Mouse (Mus musculus): ENCODE measurements around the gene Nxph1. TPM values are rescaled to one million over a fixed set of nuclear protein-coding genes. Genes with fewer than 3 reads are reported as not detected.

Gene Nxph1
- polyA plus RNA-seq, 1 experiment from 2014 or later: 82.6 TPM

DNA sequence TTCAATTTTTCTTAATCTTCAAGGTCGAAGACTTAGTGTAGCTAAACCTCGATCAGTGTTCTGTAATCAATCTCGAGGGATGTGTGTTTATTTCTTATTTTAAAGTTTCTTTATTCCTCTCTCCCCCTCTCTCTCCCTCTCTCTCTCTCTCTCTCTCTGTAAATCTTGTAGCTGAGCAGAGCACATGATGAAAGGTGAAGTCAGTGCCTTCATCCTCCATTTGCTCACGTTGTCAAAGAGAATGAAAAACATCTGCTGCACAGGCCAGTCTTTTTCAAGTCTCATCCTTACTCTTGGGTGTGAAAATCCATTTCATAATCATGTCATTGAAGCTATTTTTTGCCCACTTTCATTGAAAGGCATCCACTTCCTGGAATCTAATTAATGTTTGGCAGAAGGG lies 12.1 kb upstream of the Nxph1 start:
- H3K9me3 ChIP-seq (ENCODE audit: control insufficient read depth, low read length): no peaks in the 10 kb centered on the region
- H3K36me3 ChIP-seq (ENCODE audit: control insufficient read depth, insufficient read depth, low read length): no peaks in the 10 kb centered on the region
- no peak overlapping the region for H3K9ac ChIP-seq (replicated peaks; ENCODE audit: low read length)
- H3K4me3 ChIP-seq (replicated peaks; ENCODE audit: low read depth, low read length): no peak overlapping the region
- no peaks in the 10 kb centered on the region for H3K27me3 ChIP-seq (ENCODE audit: control insufficient read depth, insufficient read depth, low read length)
- 9% methylated on average over 4 of the region's 4 CpGs for WGBS
- ATAC-seq (ENCODE audit: low FRiP score, low TSS enrichment) (peak; percentile 48; the same call in 1 of the 2 replicates), DNase-seq (peak; percentile 48)
- H3K27ac ChIP-seq (replicated peaks; ENCODE audit: low read depth, low read length): 0 out of 2 replicates have a peak overlapping the region, but pooled peaks have one; percentile 37
- H3K4me1 ChIP-seq (ENCODE audit: control insufficient read depth, insufficient read depth, low read length): no peaks in the 10 kb centered on the region
- H3K4me2 ChIP-seq (ENCODE audit: low read length): peak overlapping the region; percentile 41

DNA sequence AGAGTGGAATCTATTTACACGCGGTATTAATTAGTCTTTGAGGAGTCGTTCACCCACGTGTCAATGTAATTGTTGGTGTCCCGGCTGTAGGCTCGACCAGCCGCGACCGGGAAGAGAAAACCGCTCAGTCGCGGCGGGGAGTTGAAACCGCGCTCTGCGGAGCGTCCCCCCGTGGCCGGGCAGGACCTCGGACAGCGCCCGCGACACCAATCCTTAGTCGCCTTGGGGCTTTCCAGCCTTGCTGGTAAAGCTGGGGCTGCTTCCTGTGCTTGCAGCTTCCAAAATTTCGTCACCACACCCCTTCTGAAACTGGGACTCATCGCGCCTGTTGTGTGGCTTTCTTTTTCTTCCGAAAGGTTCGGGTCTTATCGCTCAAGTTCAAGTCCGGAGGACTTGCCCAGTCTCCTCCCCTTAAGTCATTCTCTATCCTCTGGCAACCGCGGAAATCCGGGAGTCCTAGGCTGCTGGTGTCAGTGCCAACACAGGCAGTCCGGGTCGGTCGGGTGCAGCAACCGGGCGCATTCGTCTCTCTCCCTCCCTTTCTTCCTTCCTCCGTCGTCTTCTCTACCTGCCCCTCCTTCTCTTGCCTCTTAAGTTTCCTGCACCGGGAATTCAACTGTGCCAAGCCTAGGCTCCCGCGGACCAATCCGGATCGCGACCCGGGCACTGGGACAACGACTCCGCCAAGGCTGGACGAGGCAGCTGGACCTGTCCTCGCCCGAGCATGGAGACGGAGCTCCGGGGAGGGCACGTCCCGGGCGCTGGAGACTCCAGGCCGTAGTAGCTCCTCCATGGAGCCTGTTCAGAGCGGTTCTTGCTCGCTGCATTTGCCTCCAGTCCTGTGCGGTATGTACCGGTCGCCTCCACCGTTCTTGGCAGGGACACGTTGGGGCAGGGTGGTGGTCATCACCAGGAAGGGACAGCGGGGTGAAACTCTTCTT lies 510 bp downstream of the Nxph1 start:
- under 1% methylated on average over 68 of the region's 68 CpGs for WGBS
- Histone ChIP-seq H3K27ac (replicated peaks; ENCODE audit: low read depth, low read length) (peak overlapping the region; percentile 91), H3K4me2 (ENCODE audit: low read length) (peak overlapping the region; percentile 98), H3K4me1 (ENCODE audit: control insufficient read depth, insufficient read depth, low read length) (0 out of 2 replicates have a peak, but pooled peaks cover 8% of the 10 kb centered on the region), H3K36me3 (ENCODE audit: control insufficient read depth, insufficient read depth, low read length) (no peaks in the 10 kb centered on the region), H3K4me3 (replicated peaks; ENCODE audit: low read depth, low read length) (peak overlapping the region; percentile 48), H3K27me3 (ENCODE audit: control insufficient read depth, insufficient read depth, low read length) (peaks cover 33% of the 10 kb centered on the region), H3K9me3 (ENCODE audit: control insufficient read depth, low read length) (no peaks in the 10 kb centered on the region), H3K9ac (replicated peaks; ENCODE audit: low read length) (peak overlapping the region; percentile 75)
- ATAC-seq (ENCODE audit: low FRiP score, low TSS enrichment): peak; percentile 44
- peak; percentile 75 for DNase-seq

DNA sequence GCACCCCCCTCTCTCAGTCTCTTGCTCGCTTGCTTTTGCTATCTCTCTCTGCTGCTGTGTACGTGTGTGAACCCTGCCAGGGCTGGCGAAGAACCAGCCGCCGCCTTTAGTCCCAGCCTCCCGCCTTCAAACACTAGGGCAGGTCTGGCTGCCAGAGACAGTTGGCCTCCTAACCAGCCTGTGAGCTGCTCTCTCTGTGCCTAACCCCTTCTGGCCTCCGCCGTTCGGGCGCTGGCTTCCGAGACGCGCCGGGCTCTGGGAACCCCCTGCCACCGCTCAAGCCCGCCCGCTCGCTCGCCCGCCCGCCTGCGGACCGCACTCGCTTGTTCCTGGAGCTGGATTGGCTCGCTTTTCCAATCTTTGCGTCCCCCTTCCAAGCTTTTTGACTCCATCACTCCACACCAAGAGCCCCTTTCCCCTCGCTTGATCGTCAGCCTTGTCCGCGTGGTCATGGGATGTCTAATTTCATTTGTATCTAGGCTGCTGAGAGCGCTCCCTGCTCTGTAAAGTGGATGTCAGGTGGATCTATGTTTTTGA lies 1.5 kb downstream of the Nxph1 start:
- H3K36me3 ChIP-seq (ENCODE audit: control insufficient read depth, insufficient read depth, low read length): no peaks in the 10 kb centered on the region
- ATAC-seq (ENCODE audit: low FRiP score, low TSS enrichment) (peak; percentile 67), DNase-seq (peak; percentile 74)
- H3K9me3 ChIP-seq (ENCODE audit: control insufficient read depth, low read length): no peaks in the 10 kb centered on the region
- H3K27me3 ChIP-seq (ENCODE audit: control insufficient read depth, insufficient read depth, low read length): peaks cover 43% of the 10 kb centered on the region
- H3K4me3 ChIP-seq (replicated peaks; ENCODE audit: low read depth, low read length): peak overlapping the region; percentile 48
- 0 out of 2 replicates have a peak, but pooled peaks cover 8% of the 10 kb centered on the region for H3K4me1 ChIP-seq (ENCODE audit: control insufficient read depth, insufficient read depth, low read length)
- peak overlapping the region; percentile 75 for H3K9ac ChIP-seq (replicated peaks; ENCODE audit: low read length)
- WGBS: under 1% methylated on average over 31 of the region's 31 CpGs
- H3K27ac ChIP-seq (replicated peaks; ENCODE audit: low read depth, low read length): peak overlapping the region; percentile 91
- H3K4me2 ChIP-seq (ENCODE audit: low read length): peak overlapping the region; percentile 98

DNA sequence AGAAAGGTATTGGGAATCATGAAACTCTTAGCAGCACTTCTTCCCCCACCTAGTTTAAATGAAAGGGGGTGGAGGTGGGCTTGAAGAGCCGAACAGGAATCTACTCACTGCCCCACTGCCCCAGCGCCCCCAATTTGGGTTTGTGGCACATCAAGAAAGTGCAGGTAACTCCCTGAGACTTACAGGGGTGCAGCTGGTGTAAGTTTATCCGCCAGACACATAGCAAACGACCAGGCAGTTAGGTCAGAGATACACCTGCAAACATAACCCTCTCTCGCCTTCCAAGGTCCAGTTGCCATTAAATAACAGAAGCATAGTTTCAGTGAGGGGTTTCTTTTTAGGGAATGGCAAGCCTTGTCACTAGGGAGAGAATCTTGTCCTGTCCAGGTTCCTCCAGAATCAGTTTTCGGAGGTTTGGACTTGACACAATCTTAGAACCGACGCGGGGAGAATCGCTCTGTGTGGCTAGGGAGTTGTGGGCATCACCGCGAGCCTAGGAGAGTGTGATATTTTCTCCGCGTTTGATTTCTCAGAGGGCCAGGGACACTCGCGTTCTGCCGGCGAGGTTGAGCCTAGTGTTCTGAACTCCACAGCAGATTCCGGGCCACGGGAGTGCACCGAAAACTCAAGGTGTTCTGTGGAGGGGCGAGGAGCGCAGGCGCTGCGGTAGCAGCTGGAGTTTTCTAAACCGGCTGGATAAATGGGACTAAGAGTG lies 2.5 kb downstream of the Nxph1 start:
- Histone ChIP-seq H3K27ac (replicated peaks; ENCODE audit: low read depth, low read length) (peak overlapping the region; percentile 91), H3K4me3 (replicated peaks; ENCODE audit: low read depth, low read length) (peak overlapping the region; percentile 48), H3K36me3 (ENCODE audit: control insufficient read depth, insufficient read depth, low read length) (no peaks in the 10 kb centered on the region), H3K4me2 (ENCODE audit: low read length) (peak overlapping the region; percentile 98), H3K9me3 (ENCODE audit: control insufficient read depth, low read length) (no peaks in the 10 kb centered on the region), H3K4me1 (ENCODE audit: control insufficient read depth, insufficient read depth, low read length) (0 out of 2 replicates have a peak, but pooled peaks cover 8% of the 10 kb centered on the region), H3K9ac (replicated peaks; ENCODE audit: low read length) (peak overlapping the region; percentile 75), H3K27me3 (ENCODE audit: control insufficient read depth, insufficient read depth, low read length) (peaks cover 49% of the 10 kb centered on the region)
- DNase-seq (peak; percentile 47), ATAC-seq (ENCODE audit: low FRiP score, low TSS enrichment) (no peak)
- under 1% methylated on average over 26 of the region's 26 CpGs for WGBS

DNA sequence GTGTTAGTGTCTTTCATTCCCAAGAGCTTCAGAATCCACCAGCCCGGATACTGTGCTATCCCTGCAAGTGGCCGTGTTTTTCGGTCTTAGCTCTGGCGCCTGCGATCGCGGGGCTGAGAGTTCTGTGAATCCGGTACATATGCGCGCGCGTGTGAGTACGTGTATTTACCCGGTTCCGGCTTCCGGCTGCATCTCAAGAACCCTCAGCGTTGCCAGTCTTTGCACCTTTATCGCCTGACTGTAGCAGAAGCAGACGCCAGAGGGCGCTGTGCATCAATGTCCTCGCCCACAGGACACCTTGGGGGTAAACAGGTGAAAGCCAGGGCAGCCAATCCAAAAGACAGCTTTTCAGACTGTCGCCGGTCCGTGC lies 3.1 kb downstream of the Nxph1 start:
- Histone ChIP-seq H3K4me1 (ENCODE audit: control insufficient read depth, insufficient read depth, low read length) (peaks cover 13% of the 10 kb centered on the region), H3K27me3 (ENCODE audit: control insufficient read depth, insufficient read depth, low read length) (peaks cover 49% of the 10 kb centered on the region), H3K36me3 (ENCODE audit: control insufficient read depth, insufficient read depth, low read length) (no peaks in the 10 kb centered on the region), H3K9ac (replicated peaks; ENCODE audit: low read length) (peak overlapping the region; percentile 75), H3K27ac (replicated peaks; ENCODE audit: low read depth, low read length) (peak overlapping the region; percentile 91), H3K4me3 (replicated peaks; ENCODE audit: low read depth, low read length) (peak overlapping the region; percentile 48), H3K9me3 (ENCODE audit: control insufficient read depth, low read length) (no peaks in the 10 kb centered on the region), H3K4me2 (ENCODE audit: low read length) (peak overlapping the region; percentile 98)
- DNase-seq: peak; percentile 95
- peak; percentile 63 for ATAC-seq (ENCODE audit: low FRiP score, low TSS enrichment)
- under 1% methylated on average over 24 of the region's 24 CpGs for whole genome bisulfite sequencing

DNA sequence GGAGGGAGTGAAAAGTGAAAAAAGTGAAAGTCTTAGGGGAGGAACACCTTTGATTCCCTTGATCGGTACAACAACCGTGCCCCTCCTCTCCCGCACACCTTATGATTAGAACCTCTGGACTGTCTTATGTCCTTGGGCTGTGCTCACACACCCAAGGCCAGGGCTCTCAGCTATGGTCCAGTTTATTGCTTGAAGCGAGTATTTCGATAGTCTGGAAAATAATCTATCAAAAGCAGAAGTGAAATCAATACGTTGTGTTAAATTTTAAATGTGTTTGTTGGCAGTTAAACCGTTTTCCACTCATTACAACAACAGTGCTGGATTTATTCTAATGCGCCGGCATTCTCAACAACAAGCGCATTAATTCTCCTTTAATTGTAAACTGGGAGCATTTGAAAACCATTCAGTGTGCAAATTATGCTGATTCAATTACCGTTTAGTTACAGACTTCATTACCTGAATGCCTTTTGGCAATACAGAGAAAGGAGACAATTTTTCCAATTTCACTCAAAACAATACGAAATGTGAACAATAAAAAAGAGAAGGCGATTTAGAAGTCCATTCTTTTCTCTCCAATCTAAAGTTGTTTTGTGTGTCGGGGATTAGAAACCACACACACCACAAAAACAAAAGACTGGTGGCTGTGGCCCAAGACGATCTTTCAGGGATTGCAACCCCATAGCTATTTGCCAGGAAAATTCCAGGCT lies 3.8 kb downstream of the Nxph1 start:
- Histone ChIP-seq H3K4me2 (ENCODE audit: low read length) (peak overlapping the region; percentile 98), H3K9ac (replicated peaks; ENCODE audit: low read length) (peak overlapping the region; percentile 45; the same call in 1 of the 2 replicates), H3K27me3 (ENCODE audit: control insufficient read depth, insufficient read depth, low read length) (peaks cover 53% of the 10 kb centered on the region), H3K4me1 (ENCODE audit: control insufficient read depth, insufficient read depth, low read length) (peaks cover 20% of the 10 kb centered on the region), H3K36me3 (ENCODE audit: control insufficient read depth, insufficient read depth, low read length) (no peaks in the 10 kb centered on the region), H3K9me3 (ENCODE audit: control insufficient read depth, low read length) (no peaks in the 10 kb centered on the region), H3K4me3 (replicated peaks; ENCODE audit: low read depth, low read length) (peak overlapping the region; percentile 48), H3K27ac (replicated peaks; ENCODE audit: low read depth, low read length) (peak overlapping the region; percentile 91)
- no peak for ATAC-seq (ENCODE audit: low FRiP score, low TSS enrichment)
- 12% methylated on average over 15 of the region's 15 CpGs for WGBS
- peak; percentile 32 for DNase-seq

DNA sequence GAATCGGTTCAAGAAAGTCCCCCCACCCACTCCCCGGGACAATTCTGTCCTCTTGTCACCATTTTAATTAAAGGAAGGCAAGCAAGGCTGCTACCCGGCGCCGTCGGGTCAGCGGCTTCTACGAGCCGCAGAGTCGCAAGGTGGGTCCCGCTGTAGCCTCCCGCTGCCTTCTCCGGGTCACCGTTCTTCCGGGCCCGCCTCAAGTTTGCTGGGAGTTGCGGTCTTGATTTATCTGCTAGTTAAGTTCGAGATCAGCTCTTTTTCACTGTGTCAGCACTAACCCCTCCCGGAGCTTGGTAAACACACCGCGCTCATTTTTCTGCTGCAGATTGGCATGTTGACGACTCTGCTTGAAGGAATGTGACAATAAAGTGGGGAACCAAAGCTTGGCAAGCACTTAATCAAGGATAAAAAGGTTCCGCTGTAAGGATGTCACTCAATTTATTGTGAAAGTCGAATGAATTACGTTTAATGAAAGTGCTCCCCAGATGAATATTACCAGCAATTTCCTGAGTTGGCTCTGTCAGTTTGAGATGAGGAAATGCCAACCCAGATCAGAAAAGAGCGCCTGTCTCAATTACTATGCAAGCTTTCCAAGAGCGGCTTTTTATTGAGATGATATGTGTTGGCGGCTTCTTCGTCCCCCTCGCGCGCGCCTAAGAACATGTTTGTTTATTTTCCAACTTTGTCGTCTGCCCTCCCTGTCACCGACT lies 7.7 kb downstream of the Nxph1 start:
- H3K27me3 ChIP-seq (ENCODE audit: control insufficient read depth, insufficient read depth, low read length): peaks cover 37% of the 10 kb centered on the region
- H3K4me1 ChIP-seq (ENCODE audit: control insufficient read depth, insufficient read depth, low read length): peaks cover 19% of the 10 kb centered on the region
- DNase-seq: peak; percentile 54

More for the DNA sequence above, 7.7 kb downstream of the Nxph1 start:
- Histone ChIP-seq H3K9me3 (ENCODE audit: control insufficient read depth, low read length) (no peaks in the 10 kb centered on the region), H3K4me3 (replicated peaks; ENCODE audit: low read depth, low read length) (peak overlapping the region; percentile 32), H3K4me2 (ENCODE audit: low read length) (peak overlapping the region; percentile 63), H3K36me3 (ENCODE audit: control insufficient read depth, insufficient read depth, low read length) (no peaks in the 10 kb centered on the region), H3K9ac (replicated peaks; ENCODE audit: low read length) (peak overlapping the region; percentile 39; the same call in 1 of the 2 replicates), H3K27ac (replicated peaks; ENCODE audit: low read depth, low read length) (peak overlapping the region; percentile 60)
- WGBS: 1% methylated on average over 35 of the region's 35 CpGs
- ATAC-seq (ENCODE audit: low FRiP score, low TSS enrichment): no peak
